Mouse (Mus musculus): ENCODE data around the gene Ash1l.

DNA sequence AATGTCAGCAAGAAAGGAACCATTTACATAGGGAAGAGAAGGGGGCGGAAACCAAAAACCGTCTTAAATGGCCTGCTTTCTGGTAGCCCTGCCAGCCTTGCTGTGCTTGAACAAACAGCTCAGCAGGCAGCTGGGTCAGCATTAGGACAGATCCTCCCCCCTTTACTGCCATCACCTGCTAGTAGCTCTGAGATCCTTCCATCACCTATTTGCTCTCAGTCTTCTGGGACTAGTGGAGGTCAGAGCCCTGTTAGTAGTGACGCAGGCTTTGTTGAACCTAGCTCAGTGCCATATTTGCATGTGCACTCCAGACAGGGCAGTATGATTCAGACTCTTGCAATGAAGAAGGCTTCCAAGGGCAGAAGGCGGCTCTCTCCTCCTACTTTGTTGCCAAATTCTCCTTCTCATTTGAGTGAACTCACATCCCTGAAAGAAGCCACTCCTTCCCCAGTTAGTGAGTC lies 33.5 kb downstream of the Ash1l start:
- TF ChIP-seq MAX (IDR thresholded peaks at IDR 0.05; ENCODE audit: low read depth) (no peak), POLR2A (IDR thresholded peaks at IDR 0.05; ENCODE audit: insufficient read length, low read depth) (no peak), TCF12 (IDR thresholded peaks at IDR 0.05; ENCODE audit: insufficient read depth, poor library complexity, severe bottlenecking) (no peak), E2F4 (IDR thresholded peaks at IDR 0.05; ENCODE audit: insufficient read depth) (no peak), REST (IDR thresholded peaks at IDR 0.05; ENCODE audit: insufficient read depth, insufficient read length) (no peak)

Measured in myocyte (in vitro differentiated cells).